Mouse (Mus musculus): ENCODE measurements around the gene Sp7. TPM values are rescaled to one million over a fixed set of nuclear protein-coding genes. Genes with fewer than 3 reads are reported as not detected.
A peak's percentile ranks its signal among the peaks of the same experiment; 100 is the strongest.

Sp7 gene
- polyA plus RNA-seq, 2 experiments = 0.04 to 0.07 TPM

DNA sequence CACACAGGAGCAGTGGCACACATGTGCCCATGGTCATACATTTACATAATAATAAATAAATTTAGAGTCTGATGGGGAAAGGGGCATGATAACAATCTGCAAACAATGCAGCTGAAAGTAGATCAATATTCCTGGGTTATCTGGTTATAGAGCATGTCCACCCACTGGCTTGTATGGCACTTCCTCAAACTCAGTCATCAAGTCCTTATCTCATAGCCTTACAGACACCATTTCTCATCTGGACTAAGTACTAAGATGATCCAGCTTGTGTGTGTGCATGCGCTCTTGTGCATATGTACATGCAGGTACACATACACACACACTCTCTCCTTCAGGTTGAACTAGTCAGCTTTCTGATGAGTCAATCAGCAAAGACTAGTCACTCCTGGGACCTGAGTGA is 2.3 kb downstream of the Sp7 start:
- Histone ChIP-seq H3K4me1 (replicated peaks; ENCODE audit: control insufficient read depth in 2 of 2, insufficient read depth in 2 of 2, low read length in 1 of 2) (0 out of 4 replicates have a peak, but pooled peaks cover 0 to 2% of the 10 kb centered on the region in 2 experiments), H3K36me3 (replicated peaks; ENCODE audit: control insufficient read depth, insufficient read depth, low read depth) (no peaks in the 10 kb centered on the region), H3K27me3 (ENCODE audit: control insufficient read depth, insufficient read depth, low read length) (peaks cover 27% of the 10 kb centered on the region), H3K9ac (replicated peaks) (no peak overlapping the region), H3K27ac (no peak overlapping the region), H3K9me3 (ENCODE audit: control insufficient read depth, low read length) (no peaks in the 10 kb centered on the region), H3K4me3 (ENCODE audit: insufficient read depth in 1 of 2, low read depth in 2 of 2, low read length in 2 of 2) (no peak overlapping the region), H3K4me2 (ENCODE audit: low read depth) (no peak overlapping the region)
- DNase-seq (ENCODE audit: low read depth in 3 of 3, low spot score in 3 of 3) = no peak
- no peak for ATAC-seq (ENCODE audit: insufficient read depth)
- TF ChIP-seq EP300 (IDR thresholded peaks at IDR 0.05; ENCODE audit: low read depth) = no peak
- TF ChIP-seq CTCF (IDR thresholded peaks at IDR 0.05; ENCODE audit: low read depth) = no peak
- WGBS (ENCODE audit: insufficient replicate concordance) = 49% methylated on average over 1 of the region's 1 CpGs

DNA sequence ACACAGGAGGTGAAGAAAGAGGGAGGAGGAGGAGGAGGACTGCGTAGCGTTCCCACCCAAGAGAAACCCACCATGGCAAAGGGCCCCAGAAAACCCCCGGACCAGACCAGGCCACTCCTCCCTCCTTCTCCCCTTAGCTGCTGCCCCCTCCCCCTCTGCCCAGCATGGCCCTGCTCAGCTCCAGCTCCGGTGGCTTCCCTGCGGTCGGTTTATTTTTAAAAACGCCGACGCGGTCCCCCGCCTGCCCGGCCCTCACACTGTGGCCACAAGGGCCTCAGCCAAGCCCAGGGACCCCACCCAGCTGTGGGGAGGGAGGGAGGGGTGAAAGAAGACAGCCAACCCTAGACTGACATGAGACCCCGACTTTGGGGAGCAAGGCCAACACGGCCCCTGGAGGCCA is 4.3 kb downstream of the Sp7 start:
- peak overlapping the region; percentile 28; the same call in 1 of the 2 replicates for H3K4me2 ChIP-seq (ENCODE audit: low read depth)
- DNase-seq (ENCODE audit: low read depth in 3 of 3, low spot score in 3 of 3) = no peak
- ATAC-seq (ENCODE audit: insufficient read depth) = no peak
- 0 out of 4 replicates have a peak, but pooled peaks cover 0 to 2% of the 10 kb centered on the region in 2 experiments for H3K4me1 ChIP-seq (replicated peaks; ENCODE audit: control insufficient read depth in 2 of 2, insufficient read depth in 2 of 2, low read length in 1 of 2)
- TF ChIP-seq EP300 (IDR thresholded peaks at IDR 0.05; ENCODE audit: low read depth) (no peak), CTCF (IDR thresholded peaks at IDR 0.05; ENCODE audit: low read depth) (no peak)
- WGBS (ENCODE audit: insufficient replicate concordance) = 4% methylated on average over 14 of the region's 14 CpGs
- H3K27ac ChIP-seq = no peak overlapping the region
- H3K9ac ChIP-seq (replicated peaks) = no peak overlapping the region; the same call in 1 of the 2 replicates
- no peak overlapping the region for H3K4me3 ChIP-seq (ENCODE audit: insufficient read depth in 1 of 2, low read depth in 2 of 2, low read length in 2 of 2)
- H3K27me3 ChIP-seq (ENCODE audit: control insufficient read depth, insufficient read depth, low read length) = peaks cover 43% of the 10 kb centered on the region
- H3K36me3 ChIP-seq (replicated peaks; ENCODE audit: control insufficient read depth, insufficient read depth, low read depth) = no peaks in the 10 kb centered on the region
- no peaks in the 10 kb centered on the region for H3K9me3 ChIP-seq (ENCODE audit: control insufficient read depth, low read length)

DNA sequence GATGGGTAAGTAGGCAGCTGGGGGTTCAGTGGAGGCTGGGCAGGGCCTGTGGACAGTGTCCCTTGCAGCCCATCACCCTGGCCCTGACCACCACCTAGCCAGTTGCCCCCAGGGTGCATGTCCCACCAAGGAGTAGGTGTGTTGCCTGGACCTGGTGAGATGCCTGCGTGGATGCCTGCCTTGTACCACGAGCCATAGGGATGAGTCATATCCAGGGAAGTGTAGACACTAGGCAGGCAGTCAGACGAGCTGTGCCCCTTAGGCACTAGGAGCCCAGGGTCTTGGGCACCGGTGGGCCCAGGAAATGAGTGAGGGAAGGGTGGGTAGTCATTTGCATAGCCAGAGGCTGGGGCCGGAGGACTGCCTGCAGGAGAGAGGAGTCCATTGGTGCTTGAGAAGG is 8.1 kb downstream of the Sp7 start:
- WGBS (ENCODE audit: insufficient replicate concordance) = 24% methylated on average over 5 of the region's 5 CpGs
- DNase-seq (ENCODE audit: low read depth in 3 of 3, low spot score in 3 of 3) = no peak
- Histone ChIP-seq H3K9me3 (ENCODE audit: control insufficient read depth, low read length) (no peaks in the 10 kb centered on the region), H3K27me3 (ENCODE audit: control insufficient read depth, insufficient read depth, low read length) (peaks cover 63% of the 10 kb centered on the region), H3K4me3 (ENCODE audit: insufficient read depth in 1 of 2, low read depth in 2 of 2, low read length in 2 of 2) (no peak overlapping the region), H3K9ac (replicated peaks) (no peak overlapping the region), H3K4me2 (ENCODE audit: low read depth) (no peak overlapping the region), H3K27ac (no peak overlapping the region), H3K36me3 (replicated peaks; ENCODE audit: control insufficient read depth, insufficient read depth, low read depth) (no peaks in the 10 kb centered on the region), H3K4me1 (replicated peaks; ENCODE audit: control insufficient read depth in 2 of 2, insufficient read depth in 2 of 2, low read length in 1 of 2) (peaks cover 0 to 2% of the 10 kb centered on the region in 2 experiments; a peak in 1 of 4 replicates)
- TF ChIP-seq CTCF (IDR thresholded peaks at IDR 0.05; ENCODE audit: low read depth) (no peak), EP300 (IDR thresholded peaks at IDR 0.05; ENCODE audit: low read depth) (no peak)
- no peak for ATAC-seq (ENCODE audit: insufficient read depth)

- no peaks in the 10 kb centered on the region for H3K9me3 ChIP-seq (ENCODE audit: control insufficient read depth, low read length)
- TF ChIP-seq CTCF (IDR thresholded peaks at IDR 0.05; ENCODE audit: low read depth) (no peak), EP300 (IDR thresholded peaks at IDR 0.05; ENCODE audit: low read depth) (no peak)
- 3% methylated on average over 25 of the region's 25 CpGs for WGBS (ENCODE audit: insufficient replicate concordance)
- H3K27ac ChIP-seq = no peak overlapping the region
- H3K36me3 ChIP-seq (replicated peaks; ENCODE audit: control insufficient read depth, insufficient read depth, low read depth) = no peaks in the 10 kb centered on the region
- no peaks in the 10 kb centered on the region; a peak in 1 of 4 replicates for H3K4me1 ChIP-seq (replicated peaks; ENCODE audit: control insufficient read depth in 2 of 2, insufficient read depth in 2 of 2, low read length in 1 of 2)
- no peak overlapping the region for H3K4me2 ChIP-seq (ENCODE audit: low read depth)
- no peak overlapping the region for H3K9ac ChIP-seq (replicated peaks)
- no peak overlapping the region for H3K4me3 ChIP-seq (ENCODE audit: insufficient read depth in 1 of 2, low read depth in 2 of 2, low read length in 2 of 2)
- no peak for ATAC-seq (ENCODE audit: insufficient read depth)
- no peak for DNase-seq (ENCODE audit: low read depth in 3 of 3, low spot score in 3 of 3)
- peaks cover 63% of the 10 kb centered on the region for H3K27me3 ChIP-seq (ENCODE audit: control insufficient read depth, insufficient read depth, low read length)
Observed at GRCm38 (mm10) chr15:102358126-102358525, 8.9 kb downstream of the Sp7 start.

DNA sequence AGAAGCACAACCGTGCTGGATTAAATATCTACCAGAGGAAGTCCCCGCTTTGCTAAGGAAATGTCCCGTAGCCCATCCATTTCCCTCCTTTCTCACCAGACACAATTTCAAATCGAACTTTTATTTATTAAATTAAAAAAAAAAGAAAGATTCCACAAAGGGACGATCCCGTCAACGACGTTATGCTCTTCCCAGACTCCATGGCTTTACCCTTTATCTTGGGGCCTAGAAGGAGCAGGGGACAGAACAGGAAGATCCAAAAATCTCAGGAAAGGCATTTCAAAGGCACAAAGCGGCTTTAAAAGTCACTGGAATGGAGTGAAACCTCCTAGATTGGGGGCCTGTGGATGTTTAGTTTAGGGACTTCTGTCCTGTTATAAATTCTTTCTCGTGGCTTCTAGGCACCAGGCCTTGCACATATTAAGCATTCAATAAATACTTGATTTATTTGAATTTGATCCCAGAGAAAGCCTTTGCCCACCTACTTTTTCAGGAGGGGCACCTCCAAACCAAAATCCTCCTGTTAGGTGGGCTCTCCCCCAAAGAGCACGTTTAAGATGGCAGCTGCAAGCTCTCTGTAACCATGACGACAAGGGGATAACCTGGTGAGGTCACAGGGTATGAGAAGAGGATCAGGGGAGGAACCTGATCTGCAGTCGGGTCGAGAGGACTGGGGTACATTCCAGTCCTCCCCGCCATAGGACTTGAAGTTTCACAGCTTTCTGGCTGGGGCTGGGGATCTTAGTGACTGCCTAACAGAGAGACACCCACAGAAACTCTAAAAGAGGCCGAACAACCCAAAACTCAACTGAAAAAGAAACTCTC is 10.3 kb downstream of the Sp7 start:
- Histone ChIP-seq H3K27me3 (ENCODE audit: control insufficient read depth, insufficient read depth, low read length) (peaks cover 53% of the 10 kb centered on the region), H3K4me1 (replicated peaks; ENCODE audit: control insufficient read depth in 2 of 2, insufficient read depth in 2 of 2, low read length in 1 of 2) (no peaks in the 10 kb centered on the region; a peak in 1 of 4 replicates), H3K4me2 (ENCODE audit: low read depth) (peak overlapping the region; percentile 73), H3K36me3 (replicated peaks; ENCODE audit: control insufficient read depth, insufficient read depth, low read depth) (no peaks in the 10 kb centered on the region), H3K4me3 (ENCODE audit: insufficient read depth in 1 of 2, low read depth in 2 of 2, low read length in 2 of 2) (no peak overlapping the region), H3K27ac (no peak overlapping the region), H3K9me3 (ENCODE audit: control insufficient read depth, low read length) (no peaks in the 10 kb centered on the region), H3K9ac (replicated peaks) (no peak overlapping the region)
- TF ChIP-seq CTCF (IDR thresholded peaks at IDR 0.05; ENCODE audit: low read depth) = no peak
- TF ChIP-seq EP300 (IDR thresholded peaks at IDR 0.05; ENCODE audit: low read depth) = no peak
- WGBS (ENCODE audit: insufficient replicate concordance) = 34% methylated on average over 16 of the region's 16 CpGs
- DNase-seq (ENCODE audit: low read depth in 3 of 3, low spot score in 3 of 3) = no peak
- ATAC-seq (ENCODE audit: insufficient read depth) = no peak
